Mouse (Mus musculus) layer of hippocampus, adult 9-11 months (tissue): ENCODE results near the gene Prl2b1.
A peak's percentile ranks its signal among the peaks of the same experiment; 100 is the strongest.

Experiments
- DNase-seq: peaks from one replicate; pipeline ENCODE4 v3.0.0; 2022

Prl2b1 gene

GRCm38 (mm10) chr13:27390746-27391145 lies at the start of gene Prl2b1:
Prl2b1 (minus strand) TSS chr13:27390846.
- no peak for DNase-seq

GRCm38 (mm10) chr13:27438588-27438987 lies 47.9 kb upstream of the Prl2b1 start, which contains the start of gene Prl8a6:
Prl8a6 (minus strand) TSS chr13:27438688.
- no peak for DNase-seq

DNA sequence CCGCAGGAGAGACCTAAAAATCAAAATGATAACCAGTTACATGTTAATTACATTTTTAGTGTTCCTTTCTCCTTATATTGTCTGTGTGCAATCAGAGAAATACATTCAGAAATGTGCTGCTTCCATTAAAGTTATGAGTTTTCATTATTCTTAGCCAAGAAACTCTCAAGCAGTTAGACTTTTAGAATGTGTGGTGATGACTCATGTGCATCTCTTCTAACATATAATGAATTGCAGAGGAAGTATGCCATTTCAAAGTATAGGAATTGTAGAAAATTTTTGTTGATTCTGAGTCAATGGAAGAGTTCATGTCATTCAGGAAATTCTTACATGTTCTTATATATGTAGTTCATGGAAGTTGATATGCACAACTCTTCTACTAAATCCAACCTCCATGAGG lies 42.5 kb upstream of the Prl2b1 start:
- DNase-seq: no peak

DNA sequence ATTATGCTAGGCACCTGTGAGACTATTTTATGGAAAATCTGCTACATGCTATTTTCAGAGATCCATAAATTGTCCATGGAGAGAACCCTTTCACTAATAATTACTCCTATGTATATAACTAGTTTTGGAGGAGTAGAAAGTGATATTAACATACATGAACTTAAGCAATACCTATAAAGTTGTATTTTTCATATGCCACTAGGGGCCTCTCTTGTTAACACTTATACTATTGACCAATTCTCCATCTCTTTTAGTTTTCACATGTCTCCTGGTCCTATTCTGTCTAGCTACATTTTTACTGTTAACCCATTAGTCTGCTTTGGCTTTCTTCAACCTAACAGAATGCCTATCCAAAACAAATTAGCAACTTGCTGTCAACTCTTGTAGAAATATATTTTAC lies 23.0 kb upstream of the Prl2b1 start:
- no peak for DNase-seq

GRCm38 (mm10) chr13:27399061-27399724 lies 8.5 kb upstream of the Prl2b1 start:
- peak; percentile 7 for DNase-seq

DNA sequence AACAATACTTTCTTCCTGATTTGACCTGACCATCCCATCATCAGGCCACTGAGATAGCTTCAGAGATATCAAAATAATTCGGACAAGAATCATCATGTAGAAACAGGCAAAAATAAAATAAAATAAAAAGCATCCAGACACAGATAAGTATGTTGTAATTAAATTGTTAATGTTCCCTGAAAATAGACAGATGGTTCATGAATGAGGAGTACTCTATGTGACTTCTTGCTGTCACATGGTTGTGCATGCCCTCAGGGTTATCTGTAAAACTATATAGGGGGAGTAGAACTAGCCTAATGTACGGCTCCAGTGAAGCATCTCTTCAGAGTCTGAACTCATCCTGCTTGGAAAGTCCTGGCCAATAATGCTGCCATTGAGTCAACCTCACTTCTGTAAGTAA lies 45.3 kb downstream of the Prl2b1 start, which contains the start of gene Prl8a2:
TSS of gene Prl8a2 (plus strand) at position 301 of the 400 bp plus-strand sequence.
- no peak for DNase-seq

DNA sequence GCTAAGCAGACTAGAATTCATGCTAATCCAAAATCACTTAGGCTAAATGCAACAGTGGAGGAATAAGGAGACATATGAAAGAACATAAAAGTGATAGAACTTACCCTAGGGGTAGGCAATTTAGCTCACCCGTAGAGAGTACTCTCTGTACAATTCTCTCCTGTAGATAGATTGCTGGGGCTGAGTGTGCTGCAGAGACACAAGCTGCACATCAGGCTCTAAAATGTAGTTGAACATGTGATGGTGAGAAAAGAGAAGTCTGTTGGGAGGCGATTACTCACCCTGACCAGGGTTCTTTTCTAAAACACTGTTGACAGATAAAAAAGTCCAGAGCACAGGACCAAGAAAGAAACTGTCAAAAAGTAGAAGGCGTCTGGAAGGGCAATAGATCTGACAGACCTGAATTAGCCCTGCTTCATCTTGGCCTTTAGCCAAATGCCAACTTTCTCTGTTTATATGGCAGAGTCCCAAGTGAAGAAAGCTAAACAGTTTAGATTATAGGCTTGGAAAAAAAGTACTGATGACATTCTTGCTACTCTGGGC lies 47.8 kb downstream of the Prl2b1 start:
- DNase-seq: no peak

GRCm38 (mm10) chr13:27334989-27335388 lies 55.7 kb downstream of the Prl2b1 start:
- DNase-seq: no peak
